In the genomic region with DNA sequence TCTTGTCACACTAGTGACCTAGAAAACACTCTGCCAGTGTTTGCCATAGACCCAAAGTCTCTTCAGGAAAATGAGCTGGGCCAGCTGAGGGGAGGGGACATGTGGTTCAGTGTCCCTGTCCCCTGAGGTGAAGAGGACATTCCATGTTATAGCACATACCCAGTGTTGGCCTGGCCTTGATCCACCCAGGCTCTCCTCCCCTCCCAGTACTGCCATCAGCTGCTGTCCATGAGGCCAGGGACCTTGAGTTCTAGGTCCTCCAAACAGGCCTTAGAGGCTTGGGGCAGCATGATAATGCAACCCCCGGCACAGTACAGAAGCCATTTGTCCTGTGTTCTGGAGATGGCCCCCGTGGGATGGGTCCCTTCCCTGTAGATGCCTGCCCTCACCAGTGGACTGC, we compare ENCODE assay signal across 19 mouse cellular contexts. TPM values are rescaled to one million over a fixed set of nuclear protein-coding genes. Genes with fewer than 3 reads are reported as not detected.
"Had no signal": no experiment of that assay in that cellular context is flagged by ENCODE, and none has a peak within 500 bp of the region (broad histone marks: within the 10 kb centered on the region; RNA-seq: fewer than 3 reads in every experiment).

No protein-coding gene starts in this region.

- H3K27me3 ChIP-seq: liver, embryonic 15.5 days; lung, embryonic 15.5 days; midbrain, embryonic 13.5 days; midbrain, embryonic 15.5 days; neural tube, embryonic 12.5 days; stomach, embryonic 15.5 days had no signal

- H3K9me3 ChIP-seq: liver, embryonic 15.5 days; lung, embryonic 15.5 days; megakaryocyte, embryonic 14.5 days; midbrain, embryonic 13.5 days; midbrain, embryonic 15.5 days; neural tube, embryonic 12.5 days; stomach, embryonic 15.5 days had no signal

- H3K27ac ChIP-seq: liver, embryonic 15.5 days; lung, embryonic 15.5 days; macrophage; midbrain, embryonic 13.5 days; midbrain, embryonic 15.5 days; neural tube, embryonic 12.5 days; stomach, embryonic 15.5 days; stomach, postnatal 0 days had no signal

- DNase-seq: lung, adult 2 months; lung, postnatal 14 days; lung, postnatal 36 days; right cerebral cortex, postnatal 14 days; thymus, adult 2 months; thymus, postnatal 25 days; thymus, postnatal 4 days had no signal

- H3K9ac ChIP-seq: liver, embryonic 15.5 days; lung, embryonic 15.5 days; midbrain, embryonic 13.5 days; midbrain, embryonic 15.5 days; neural tube, embryonic 12.5 days; stomach, embryonic 15.5 days had no signal

- H3K4me1 ChIP-seq: lung, embryonic 15.5 days; stomach, embryonic 15.5 days had no signal

- H3K36me3 ChIP-seq: liver, embryonic 15.5 days; lung, embryonic 15.5 days; midbrain, embryonic 15.5 days; stomach, embryonic 15.5 days had no signal

- ATAC-seq: lung, postnatal 0 days; midbrain, embryonic 13.5 days; midbrain, embryonic 15.5 days had no signal

- H3K4me2 ChIP-seq: liver, embryonic 15.5 days; lung, embryonic 15.5 days; midbrain, embryonic 11.5 days; midbrain, embryonic 13.5 days; midbrain, embryonic 15.5 days; neural tube, embryonic 12.5 days; stomach, embryonic 15.5 days had no signal

- H3K4me3 ChIP-seq: liver, embryonic 15.5 days; lung, embryonic 15.5 days; megakaryocyte, embryonic 14.5 days; midbrain, embryonic 13.5 days; midbrain, embryonic 15.5 days; neural tube, embryonic 12.5 days; stomach, embryonic 15.5 days had no signal

RNA-seq across cellular contexts. Expression of gene Pde9a, which starts 46.2 kb away (rescaled TPM):
- total RNA-seq: monocyte, adult 5-6 weeks had no signal
- polyA plus RNA-seq: macrophage had no signal
